Mouse (Mus musculus): Measurements from ENCODE around the gene Lrch1. TPM values are rescaled to one million over a fixed set of nuclear protein-coding genes. Genes with fewer than 3 reads are reported as not detected.

The Lrch1 gene
- polyA plus RNA-seq, 1 experiment = 9.9 TPM

- H3K36me3 ChIP-seq (ENCODE audit: control insufficient read depth, insufficient read depth) = peaks cover 7% of the 10 kb centered on the region
- H3K79me2 ChIP-seq (ENCODE audit: control insufficient read depth, insufficient read depth) = peaks cover 9% of the 10 kb centered on the region
- no peak overlapping the region for H3K4me3 ChIP-seq
- no peak for TF ChIP-seq MYOD1 (IDR thresholded peaks at IDR 0.05; ENCODE audit: control insufficient read depth in 1 of 3, insufficient read length in 2 of 3, low read depth in 2 of 3)
- no peak for TF ChIP-seq USF1 (IDR thresholded peaks at IDR 0.05; ENCODE audit: low read depth)
- no peak for TF ChIP-seq E2F4 (IDR thresholded peaks at IDR 0.05; ENCODE audit: insufficient read depth)
- TF ChIP-seq REST (IDR thresholded peaks at IDR 0.05; ENCODE audit: insufficient read depth, insufficient read length) = no peak
- no peak for TF ChIP-seq TCF12 (IDR thresholded peaks at IDR 0.05; ENCODE audit: insufficient read depth, poor library complexity, severe bottlenecking)
- no peak for TF ChIP-seq SRF (IDR thresholded peaks at IDR 0.05; ENCODE audit: control insufficient read depth, insufficient read length, low read depth)
- TF ChIP-seq TCF3 (IDR thresholded peaks at IDR 0.05; ENCODE audit: insufficient read length, low read depth) = no peak
- TF ChIP-seq CEBPB (IDR thresholded peaks at IDR 0.05; ENCODE audit: insufficient read depth, poor library complexity, severe bottlenecking) = no peak
- TF ChIP-seq MAX (IDR thresholded peaks at IDR 0.05; ENCODE audit: low read depth) = no peak
- TF ChIP-seq MYOG (IDR thresholded peaks at IDR 0.05; ENCODE audit: control insufficient read depth in 1 of 3, insufficient read depth in 1 of 3, insufficient read length in 2 of 3, low read depth in 2 of 3) = no peak
- no peak for TF ChIP-seq POLR2A (IDR thresholded peaks at IDR 0.05; ENCODE audit: insufficient read length, low read depth)
- no peak for TF ChIP-seq POLR2AphosphoS2 (IDR thresholded peaks at IDR 0.05; ENCODE audit: insufficient read length, low read depth)
- H3K4me2 ChIP-seq (ENCODE audit: low read depth) = peak overlapping the region; percentile 6
- no peak overlapping the region for H3ac ChIP-seq (ENCODE audit: control insufficient read depth, insufficient read length)
- H3K27me3 ChIP-seq (ENCODE audit: control insufficient read depth, insufficient read depth, insufficient read length) = no peaks in the 10 kb centered on the region
These were observed 124.7 kb downstream of the Lrch1 start for GRCm38 (mm10) chr14:74822757-74823680.

DNA sequence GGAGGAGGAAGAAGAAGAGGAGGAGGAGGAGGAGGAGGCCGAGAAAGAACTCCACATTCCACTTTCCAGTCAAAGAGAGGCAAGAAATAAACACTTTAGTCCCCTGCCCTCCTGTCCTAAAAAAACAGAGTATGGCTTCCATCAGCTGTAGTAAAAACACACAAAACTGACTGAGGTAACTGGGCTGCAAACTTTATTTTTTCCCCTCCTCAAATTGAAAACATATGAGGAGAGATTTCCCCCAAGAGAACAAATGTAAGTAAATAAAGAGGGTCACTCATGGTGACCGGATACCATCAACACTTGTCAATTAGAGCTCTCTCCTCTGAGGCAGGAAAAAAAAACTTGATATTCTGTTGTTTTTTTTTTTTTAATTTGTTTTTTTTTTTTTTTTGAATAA, 125.6 kb downstream of the Lrch1 start:
- Histone ChIP-seq H3ac (ENCODE audit: control insufficient read depth, insufficient read length) (no peak overlapping the region), H3K27me3 (ENCODE audit: control insufficient read depth, insufficient read depth, insufficient read length) (no peaks in the 10 kb centered on the region), H3K79me2 (ENCODE audit: control insufficient read depth, insufficient read depth) (peaks cover 9% of the 10 kb centered on the region), H3K36me3 (ENCODE audit: control insufficient read depth, insufficient read depth) (peaks cover 8% of the 10 kb centered on the region), H3K4me3 (no peak overlapping the region), H3K4me2 (ENCODE audit: low read depth) (no peak overlapping the region)
- TF ChIP-seq TCF12 (IDR thresholded peaks at IDR 0.05; ENCODE audit: insufficient read depth, poor library complexity, severe bottlenecking) (no peak), SRF (IDR thresholded peaks at IDR 0.05; ENCODE audit: control insufficient read depth, insufficient read length, low read depth) (no peak), MAX (IDR thresholded peaks at IDR 0.05; ENCODE audit: low read depth) (no peak)

- TF ChIP-seq POLR2A (IDR thresholded peaks at IDR 0.05; ENCODE audit: insufficient read length, low read depth) = no peak
- TF ChIP-seq MYOG (IDR thresholded peaks at IDR 0.05; ENCODE audit: control insufficient read depth in 1 of 3, insufficient read depth in 1 of 3, insufficient read length in 2 of 3, low read depth in 2 of 3) = peak; percentile 70 to 94 (median 71)
- TF ChIP-seq TCF3 (IDR thresholded peaks at IDR 0.05; ENCODE audit: insufficient read length, low read depth) = peak; percentile 44
- peak in 2 of 3 experiments; percentile 58 to 92 for TF ChIP-seq MYOD1 (IDR thresholded peaks at IDR 0.05; ENCODE audit: control insufficient read depth in 1 of 3, insufficient read length in 2 of 3, low read depth in 2 of 3)
- no peak for TF ChIP-seq SRF (IDR thresholded peaks at IDR 0.05; ENCODE audit: control insufficient read depth, insufficient read length, low read depth)
- TF ChIP-seq TCF12 (IDR thresholded peaks at IDR 0.05; ENCODE audit: insufficient read depth, poor library complexity, severe bottlenecking) = peak; percentile 80
- Histone ChIP-seq H3K4me3 (no peak overlapping the region), H3K27me3 (ENCODE audit: control insufficient read depth, insufficient read depth, insufficient read length) (no peaks in the 10 kb centered on the region), H3K79me2 (ENCODE audit: control insufficient read depth, insufficient read depth) (peaks cover 4% of the 10 kb centered on the region), H3K4me2 (ENCODE audit: low read depth) (peak overlapping the region; percentile 40), H3ac (ENCODE audit: control insufficient read depth, insufficient read length) (no peak overlapping the region), H3K36me3 (ENCODE audit: control insufficient read depth, insufficient read depth) (peaks cover 11% of the 10 kb centered on the region)
These were observed 127.4 kb downstream of the Lrch1 start for GRCm38 (mm10) chr14:74820180-74820813.

DNA sequence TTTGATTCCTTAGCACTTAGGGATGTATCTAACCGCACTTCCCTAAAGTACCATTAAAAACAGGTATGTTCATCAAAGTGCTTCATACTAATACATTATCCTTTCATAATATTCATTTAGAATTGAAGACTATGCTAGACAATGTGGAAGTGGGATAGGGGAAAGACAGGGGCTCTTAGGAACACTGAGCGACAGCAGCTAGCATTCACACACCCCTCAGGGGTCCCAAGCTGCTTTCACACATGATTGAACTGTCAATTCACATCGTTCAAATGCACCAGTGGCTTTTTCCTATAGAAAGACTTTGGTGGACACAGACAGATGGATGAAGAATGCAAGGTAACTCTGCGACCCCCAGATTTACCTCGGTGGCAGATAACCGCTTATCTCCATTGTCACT, 131.0 kb downstream of the Lrch1 start:
- Histone ChIP-seq H3K36me3 (ENCODE audit: control insufficient read depth, insufficient read depth) (peaks cover 19% of the 10 kb centered on the region), H3K4me3 (no peak overlapping the region), H3ac (ENCODE audit: control insufficient read depth, insufficient read length) (no peak overlapping the region), H3K79me2 (ENCODE audit: control insufficient read depth, insufficient read depth) (no peaks in the 10 kb centered on the region), H3K27me3 (ENCODE audit: control insufficient read depth, insufficient read depth, insufficient read length) (no peaks in the 10 kb centered on the region), H3K4me2 (ENCODE audit: low read depth) (no peak overlapping the region)
- TF ChIP-seq MYOG (IDR thresholded peaks at IDR 0.05; ENCODE audit: control insufficient read depth in 1 of 3, insufficient read depth in 1 of 3, insufficient read length in 2 of 3, low read depth in 2 of 3) (no peak), USF1 (IDR thresholded peaks at IDR 0.05; ENCODE audit: low read depth) (no peak), REST (IDR thresholded peaks at IDR 0.05; ENCODE audit: insufficient read depth, insufficient read length) (no peak), TCF3 (IDR thresholded peaks at IDR 0.05; ENCODE audit: insufficient read length, low read depth) (no peak), MAX (IDR thresholded peaks at IDR 0.05; ENCODE audit: low read depth) (no peak), MYOD1 (IDR thresholded peaks at IDR 0.05; ENCODE audit: control insufficient read depth in 1 of 3, insufficient read length in 2 of 3, low read depth in 2 of 3) (no peak), POLR2A (IDR thresholded peaks at IDR 0.05; ENCODE audit: insufficient read length, low read depth) (no peak), E2F4 (IDR thresholded peaks at IDR 0.05; ENCODE audit: insufficient read depth) (no peak), SRF (IDR thresholded peaks at IDR 0.05; ENCODE audit: control insufficient read depth, insufficient read length, low read depth) (no peak), TCF12 (IDR thresholded peaks at IDR 0.05; ENCODE audit: insufficient read depth, poor library complexity, severe bottlenecking) (no peak), POLR2AphosphoS2 (IDR thresholded peaks at IDR 0.05; ENCODE audit: insufficient read length, low read depth) (no peak), CEBPB (IDR thresholded peaks at IDR 0.05; ENCODE audit: insufficient read depth, poor library complexity, severe bottlenecking) (no peak)
